Mouse (Mus musculus) thymus, postnatal 14 days (tissue): ENCODE results near the gene Hsdl2.

ENCODE experiments used
- DNase-seq: peaks from one replicate; pipeline ENCODE4 v3.0.0; 2021

The Hsdl2 gene

GRCm38 (mm10) chr4:59628255-59628654, 46.9 kb downstream of the Hsdl2 start:
- DNase-seq: no peak

- no peak for DNase-seq
Measured at GRCm38 (mm10) chr4:59629076-59629874, 47.9 kb downstream of the Hsdl2 start.

- DNase-seq: no peak
Measured at GRCm38 (mm10) chr4:59630122-59630521, 48.8 kb downstream of the Hsdl2 start.

- no peak for DNase-seq
Measured at GRCm38 (mm10) chr4:59634532-59634931, 53.2 kb downstream of the Hsdl2 start.

GRCm38 (mm10) chr4:59639163-59639562, 57.8 kb downstream of the Hsdl2 start:
- DNase-seq: no peak

- no peak for DNase-seq
Measured at GRCm38 (mm10) chr4:59640720-59641119, 59.4 kb downstream of the Hsdl2 start.

GRCm38 (mm10) chr4:59642039-59642438, 60.7 kb downstream of the Hsdl2 start:
- no peak for DNase-seq

- DNase-seq: no peak
Measured at GRCm38 (mm10) chr4:59642657-59643056, 61.3 kb downstream of the Hsdl2 start.

- DNase-seq: no peak
Measured at GRCm38 (mm10) chr4:59644431-59644830, 63.1 kb downstream of the Hsdl2 start.

GRCm38 (mm10) chr4:59644992-59645391, 63.6 kb downstream of the Hsdl2 start:
- no peak for DNase-seq

GRCm38 (mm10) chr4:59645610-59646009, 64.2 kb downstream of the Hsdl2 start:
- DNase-seq: no peak

GRCm38 (mm10) chr4:59646020-59646696, 64.8 kb downstream of the Hsdl2 start:
- DNase-seq: no peak

- DNase-seq: no peak
Measured at GRCm38 (mm10) chr4:59649119-59649518, 67.8 kb downstream of the Hsdl2 start.

GRCm38 (mm10) chr4:59652166-59652681, 70.9 kb downstream of the Hsdl2 start:
- no peak for DNase-seq

GRCm38 (mm10) chr4:59656061-59656642, 74.8 kb downstream of the Hsdl2 start:
- no peak for DNase-seq

- DNase-seq: no peak
Measured at GRCm38 (mm10) chr4:59662163-59662562, 80.8 kb downstream of the Hsdl2 start.

GRCm38 (mm10) chr4:59663451-59663850, 82.1 kb downstream of the Hsdl2 start:
- no peak for DNase-seq

- no peak for DNase-seq
Measured at GRCm38 (mm10) chr4:59666550-59667317, 85.4 kb downstream of the Hsdl2 start.

- no peak for DNase-seq
Measured at GRCm38 (mm10) chr4:59668050-59668449, 86.7 kb downstream of the Hsdl2 start.
